ENCODE assay signal across 17 mouse cellular contexts in genomic region chr16:49787714-49788113, GRCm38 (mm10).
"Had no signal": no experiment of that assay in that cellular context is flagged by ENCODE, and none has a peak within 500 bp of the region (broad histone marks: within the 10 kb centered on the region; RNA-seq: fewer than 3 reads in every experiment).

No protein-coding gene starts in this region.

- H3K9me3 ChIP-seq: lung, embryonic 15.5 days; megakaryocyte, embryonic 14.5 days; midbrain, embryonic 13.5 days; midbrain, embryonic 15.5 days; neural tube, embryonic 12.5 days; stomach, embryonic 15.5 days had no signal

- H3K36me3 ChIP-seq: lung, embryonic 15.5 days; midbrain, embryonic 13.5 days; midbrain, embryonic 15.5 days; neural tube, embryonic 12.5 days; stomach, embryonic 15.5 days had no signal

- ATAC-seq: lung, postnatal 0 days; midbrain, embryonic 13.5 days; midbrain, embryonic 15.5 days had no signal

- H3K9ac ChIP-seq: lung, embryonic 15.5 days; midbrain, embryonic 13.5 days; midbrain, embryonic 15.5 days; neural tube, embryonic 12.5 days; stomach, embryonic 15.5 days had no signal

- DNase-seq: lung, adult 2 months; lung, postnatal 14 days; lung, postnatal 36 days; right cerebral cortex, postnatal 14 days; thymus, adult 2 months; thymus, postnatal 25 days; thymus, postnatal 4 days had no signal

- H3K27me3 ChIP-seq: lung, embryonic 15.5 days; megakaryocyte, embryonic 14.5 days; midbrain, embryonic 13.5 days; midbrain, embryonic 15.5 days; neural tube, embryonic 12.5 days; stomach, embryonic 15.5 days had no signal

- H3K4me1 ChIP-seq: midbrain, embryonic 13.5 days; midbrain, embryonic 15.5 days; neural tube, embryonic 12.5 days; stomach, embryonic 15.5 days had no signal

- H3K4me3 ChIP-seq: lung, embryonic 15.5 days; megakaryocyte, embryonic 14.5 days; midbrain, embryonic 13.5 days; midbrain, embryonic 15.5 days; neural tube, embryonic 12.5 days; stomach, embryonic 15.5 days had no signal

- H3K4me2 ChIP-seq: lung, embryonic 15.5 days; midbrain, embryonic 11.5 days; midbrain, embryonic 13.5 days; midbrain, embryonic 15.5 days; neural tube, embryonic 12.5 days; stomach, embryonic 15.5 days had no signal

- H3K27ac ChIP-seq: lung, embryonic 15.5 days; macrophage; midbrain, embryonic 13.5 days; midbrain, embryonic 15.5 days; neural tube, embryonic 12.5 days; stomach, embryonic 15.5 days; stomach, postnatal 0 days had no signal
